Mouse (Mus musculus) granulocyte monocyte progenitor cell, adult 5-6 weeks (primary cell): ENCODE data around the gene Sell. TPM values are rescaled to one million over a fixed set of nuclear protein-coding genes. Genes with fewer than 3 reads are reported as not detected.

Experiments used
- ATAC-seq: replicated peaks from 2 replicates; pipeline ENCODE4 v1.8.0; 2016; ENCODE audit warnings: mild to moderate bottlenecking, moderate TSS enrichment, inconsistent platforms; ENCODE audit not compliant: poor library complexity, severe bottlenecking
- total RNA-seq, 2 experiments: library from RNA; stranded (forward) in 1 of 2; stranded (reverse) in 1 of 2; fragments of 200-712, 200-1000 nt in 1 of 2; fragments of >200 nt in 1 of 2; fragmentation: Nextera tagmentation in 1 of 2; gene quantifications; 2 replicates each; pipeline ENCODE4 v1.2.3; 2014 to 2017

The Sell gene
- total RNA-seq, 2 experiments from 2014 or later: 242 to 272 TPM

GRCm38 (mm10) chr1:164073091-164073490 is 11.3 kb downstream of the Sell start:
- 0 out of 2 replicates have a peak, but pooled peaks have one; percentile 7 for ATAC-seq

DNA sequence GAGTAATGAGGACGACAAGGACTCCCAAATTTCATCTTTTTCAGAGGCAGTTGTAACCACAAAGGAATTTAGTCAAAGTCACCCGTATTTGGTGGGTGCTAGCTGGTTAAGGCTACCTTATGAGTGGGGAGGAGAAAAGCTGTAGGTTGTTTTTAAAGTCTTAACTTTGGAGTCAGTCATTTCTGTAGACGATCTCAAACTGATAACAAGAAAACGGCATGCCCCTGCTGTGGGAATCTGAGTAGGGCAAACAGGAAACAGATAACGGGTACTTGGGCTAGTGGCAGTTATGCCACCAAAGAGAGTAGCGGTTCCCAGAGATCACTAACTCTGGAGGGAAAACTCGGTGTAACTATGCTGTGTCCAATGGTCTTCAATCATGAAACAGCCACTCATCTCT is 12.0 kb downstream of the Sell start:
- 0 out of 2 replicates have a peak, but pooled peaks have one; percentile 3 for ATAC-seq

DNA sequence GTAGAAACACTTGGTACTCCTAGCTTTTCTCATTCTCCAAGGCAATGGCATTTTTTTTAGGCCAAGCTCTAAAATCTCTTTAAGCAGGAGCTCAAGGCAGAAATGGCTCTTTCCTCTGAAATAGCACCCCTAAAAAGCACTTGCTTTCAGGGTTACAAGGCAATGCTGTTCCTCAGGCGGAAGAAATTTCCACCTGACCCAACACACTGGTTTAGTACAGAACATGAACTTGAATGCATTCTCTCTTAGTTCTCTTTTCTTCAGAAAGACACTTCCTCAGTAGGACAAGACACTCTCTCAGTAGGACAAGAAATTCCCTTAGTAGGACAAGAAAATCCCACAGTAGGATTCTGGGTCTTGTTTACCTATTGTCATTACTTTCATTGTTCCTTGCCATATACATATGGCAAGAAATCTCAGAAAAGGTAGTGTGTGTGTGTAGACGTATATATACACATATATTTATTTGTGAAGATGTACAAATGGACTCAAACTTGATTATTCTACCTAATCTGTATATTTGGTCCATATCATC is 12.9 kb downstream of the Sell start:
- ATAC-seq: no peak

- ATAC-seq: no peak
Measured at GRCm38 (mm10) chr1:164075416-164075815, 13.6 kb downstream of the Sell start.

DNA sequence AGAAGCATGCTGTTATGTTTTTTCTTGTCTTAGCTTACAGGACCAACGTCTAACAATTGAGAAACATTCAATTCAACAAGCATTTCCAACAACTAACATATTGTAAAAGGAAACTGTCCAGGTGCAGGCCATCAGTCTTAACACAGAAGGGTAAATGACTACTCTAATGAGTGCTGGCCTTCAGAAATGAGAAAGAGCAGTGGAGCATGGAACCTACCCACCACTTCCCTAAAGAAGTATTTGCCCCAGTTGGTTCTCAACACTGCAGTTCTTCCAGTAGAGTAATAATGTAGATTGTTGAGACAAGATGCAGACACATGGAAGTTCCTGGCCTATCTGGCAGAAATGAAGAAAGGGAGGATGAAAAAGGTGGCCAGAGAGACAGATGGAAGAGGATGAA is 14.7 kb downstream of the Sell start:
- ATAC-seq: no peak

- ATAC-seq: peak; percentile 15; the same call in 1 of the 2 replicates
Measured at GRCm38 (mm10) chr1:164077031-164077430, 15.2 kb downstream of the Sell start.

DNA sequence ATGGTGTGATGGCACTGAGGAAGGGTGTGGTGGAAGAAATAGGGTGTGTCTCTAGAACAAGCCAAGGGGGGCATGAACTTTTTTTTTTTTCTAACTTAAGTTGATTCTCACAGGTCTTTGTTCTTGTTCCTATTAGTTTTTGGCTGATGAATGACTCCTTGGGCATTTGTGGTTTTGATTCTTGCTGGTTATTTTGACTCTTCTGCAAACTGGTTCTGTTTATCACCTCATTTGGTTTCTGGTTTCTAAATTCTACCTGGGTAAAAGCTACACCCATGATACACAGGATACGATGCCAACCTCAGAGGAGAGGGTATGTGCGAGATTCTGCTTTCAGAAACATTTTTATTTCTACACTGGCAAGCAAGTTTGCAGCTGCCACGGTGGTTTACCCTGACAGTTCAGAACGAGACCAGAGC is 16.6 kb downstream of the Sell start:
- no peak for ATAC-seq

DNA sequence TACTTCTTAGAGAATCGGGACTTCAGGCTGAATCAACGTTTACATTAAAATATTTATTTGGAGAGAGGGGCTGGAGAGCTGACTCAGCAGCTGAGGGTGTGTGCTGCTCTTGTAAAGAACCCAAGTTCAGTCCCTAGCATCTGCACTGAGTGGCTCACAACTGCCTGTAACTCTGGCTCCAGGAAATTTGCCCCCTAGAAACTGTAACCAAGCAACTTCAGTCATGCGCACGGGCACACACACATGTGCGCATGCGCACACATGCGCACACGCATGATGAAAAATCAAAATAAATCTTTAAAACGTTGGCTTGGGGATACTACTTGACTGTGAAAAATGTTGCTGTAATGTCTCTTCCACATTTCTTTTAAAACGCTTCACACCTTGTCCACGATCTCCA is 17.3 kb downstream of the Sell start:
- no peak for ATAC-seq

GRCm38 (mm10) chr1:164083046-164083445 is 21.3 kb downstream of the Sell start:
- peak; percentile 45 for ATAC-seq

GRCm38 (mm10) chr1:164086797-164087196 is 25.0 kb downstream of the Sell start:
- peak; percentile 47 for ATAC-seq

- peak; percentile 78 for ATAC-seq
Measured at GRCm38 (mm10) chr1:164087872-164088271, 26.1 kb downstream of the Sell start.

GRCm38 (mm10) chr1:164096780-164097179 is 35.0 kb downstream of the Sell start:
- no peak for ATAC-seq

GRCm38 (mm10) chr1:164097911-164098310 is 36.1 kb downstream of the Sell start:
- ATAC-seq: peak; percentile 25

GRCm38 (mm10) chr1:164098372-164098771 is 36.6 kb downstream of the Sell start:
- 0 out of 2 replicates have a peak, but pooled peaks have one; percentile 12 for ATAC-seq

GRCm38 (mm10) chr1:164109763-164110162 is 48.0 kb downstream of the Sell start:
- ATAC-seq: no peak

DNA sequence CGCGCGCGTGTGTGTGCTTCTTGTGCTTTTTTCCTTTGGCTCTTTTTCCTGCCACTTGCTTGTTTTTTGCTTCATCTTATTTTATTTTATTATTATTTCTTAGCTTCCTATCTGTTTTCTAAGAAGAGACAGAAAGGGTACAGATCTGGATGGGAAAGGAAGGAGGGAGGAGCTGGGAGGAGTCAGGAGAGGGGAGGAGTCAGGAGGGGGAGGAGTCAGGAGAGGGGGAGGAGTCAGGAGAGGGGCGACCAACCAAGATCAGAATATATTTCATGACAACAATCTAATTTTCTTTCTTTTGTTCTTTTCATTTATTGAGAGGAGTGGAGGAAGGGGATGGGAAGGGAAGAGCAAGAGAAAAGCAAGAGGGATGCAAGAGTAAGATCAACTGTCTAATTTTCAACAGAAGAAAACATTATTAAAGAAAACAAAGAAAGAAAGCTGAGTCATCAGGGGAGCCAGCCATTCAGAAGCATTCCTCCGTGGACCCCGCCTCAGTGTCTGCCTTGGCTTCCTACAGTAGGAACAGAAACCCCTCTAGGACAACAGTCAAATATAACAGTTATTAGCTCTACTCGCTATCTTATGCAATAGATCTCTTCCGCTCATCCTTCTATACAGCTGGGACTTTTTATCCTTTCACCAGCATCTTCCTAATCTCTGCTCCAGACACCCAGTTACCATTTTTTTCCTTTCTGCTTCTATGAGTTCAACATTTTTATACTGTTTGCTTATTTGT is 49.0 kb downstream of the Sell start:
- peak; percentile 89 for ATAC-seq

- ATAC-seq: no peak
Measured at GRCm38 (mm10) chr1:164114280-164114679, 52.5 kb downstream of the Sell start.

DNA sequence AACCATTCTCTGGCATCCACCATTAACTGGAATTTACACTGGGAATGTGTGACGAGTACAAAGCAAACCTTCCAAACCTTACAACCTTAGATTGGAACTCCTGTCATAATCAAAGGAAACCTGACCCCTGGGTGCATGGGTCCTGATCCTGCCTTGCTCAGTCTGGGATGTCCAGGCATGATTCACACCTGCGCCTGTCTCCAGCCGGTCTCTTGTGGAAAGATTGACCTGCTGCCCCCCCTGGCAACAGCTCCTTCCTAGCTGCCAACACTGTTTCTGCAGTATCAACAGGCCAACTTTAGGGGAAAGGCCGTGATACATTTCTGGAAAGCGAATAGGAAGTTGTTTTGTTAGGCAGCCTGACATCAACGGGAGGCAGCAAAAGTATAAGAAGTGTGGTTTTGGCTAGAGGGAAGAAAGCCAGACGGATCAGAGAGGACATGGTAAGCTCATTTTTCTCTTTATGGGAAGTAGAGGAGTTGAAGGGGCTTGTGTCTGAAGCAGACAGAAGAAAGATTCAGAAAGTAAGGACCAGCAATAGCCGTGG is 53.2 kb downstream of the Sell start, which contains the start of gene Selp:
TSS of gene Selp (plus strand) at position 318 of the 547 bp plus-strand sequence.
- ATAC-seq: 0 out of 2 replicates have a peak, but pooled peaks have one; percentile 8

DNA sequence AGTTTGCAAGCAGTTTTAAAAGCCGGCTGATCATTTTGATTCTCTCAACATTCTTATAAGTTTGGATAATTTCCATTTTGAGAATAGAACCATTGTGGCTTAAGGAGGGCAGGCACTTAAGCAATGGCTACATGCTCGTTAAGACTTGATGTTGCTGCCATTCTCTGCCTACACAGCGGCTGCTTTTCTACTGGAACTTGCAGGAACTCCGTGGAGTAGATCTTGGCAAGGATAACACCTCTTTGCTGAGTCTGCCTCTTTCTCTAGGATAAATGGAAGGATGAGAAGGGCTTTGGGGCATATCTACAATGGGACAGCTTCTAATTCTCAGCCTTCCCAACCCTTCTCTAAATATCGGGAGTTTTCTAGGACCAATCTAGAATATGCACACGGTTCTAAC is 53.9 kb downstream of the Sell start:
- no peak for ATAC-seq

- ATAC-seq: no peak
Measured at GRCm38 (mm10) chr1:164117869-164118268, 56.1 kb downstream of the Sell start.
